Mouse (Mus musculus): Measurements from ENCODE around the gene Fancm.

DNA sequence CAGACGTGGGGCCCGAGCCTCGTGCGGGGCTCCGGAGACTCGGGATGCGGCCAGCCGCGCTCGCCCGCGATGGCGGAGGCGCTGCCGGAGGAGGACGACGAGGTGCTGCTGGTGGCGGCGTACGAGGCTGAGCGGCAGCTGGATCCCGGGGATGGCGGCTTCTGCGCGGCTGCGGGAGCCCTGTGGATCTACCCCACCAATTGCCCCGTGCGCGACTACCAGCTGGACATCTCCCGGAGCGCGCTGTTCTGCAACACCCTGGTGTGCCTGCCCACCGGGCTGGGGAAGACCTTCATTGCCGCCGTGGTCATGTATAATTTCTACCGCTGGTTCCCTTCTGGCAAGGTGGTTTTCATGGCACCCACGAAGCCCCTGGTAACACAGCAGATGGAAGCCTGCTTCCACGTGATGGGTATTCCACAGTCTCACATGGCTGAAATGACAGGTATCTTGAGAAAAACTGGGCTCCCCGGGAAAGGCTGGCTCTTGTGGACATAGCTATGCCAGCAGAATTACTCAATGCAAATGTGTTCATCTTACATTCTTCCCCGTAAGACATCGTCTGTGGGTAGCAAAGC lies 419 bp downstream of the Fancm start:
- no peak for TF ChIP-seq TAL1 (IDR thresholded peaks at IDR 0.05; ENCODE audit: low read length)
- no peak for TF ChIP-seq GATA1 (IDR thresholded peaks at IDR 0.05; ENCODE audit: low read length)

Measured in erythroblast, embryonic 14.5 days (primary cell).